Mouse (Mus musculus) olfactory bulb, adult 2 months (tissue): ENCODE data around the gene Dnajc19. TPM values are rescaled to one million over a fixed set of nuclear protein-coding genes. Genes with fewer than 3 reads are reported as not detected.

Source experiments
- H3K27ac ChIP-seq: fragments of 200-500 bp; 2 replicates; pipeline ENCODE4 v1.5.1; 2012; ENCODE audit warnings: low read depth, low read length; ENCODE audit not compliant: insufficient read depth
- H3K4me1 ChIP-seq: fragments of 200-500 bp; 2 replicates; pipeline ENCODE4 v1.6.1; 2012; ENCODE audit warnings: low read length; ENCODE audit not compliant: control insufficient read depth, insufficient read depth
- H3K4me3 ChIP-seq: fragments of 200-500 bp; 2 replicates; pipeline ENCODE4 v1.5.1; 2012; ENCODE audit warnings: mild to moderate bottlenecking, low read depth, low read length, moderate library complexity; ENCODE audit not compliant: insufficient read depth
- CTCF ChIP-seq: fragments of 200-500 bp; IDR thresholded peaks from 2 replicates; pipeline ENCODE4 v1.5.1; 2012; ENCODE audit warnings: low read depth, mild to moderate bottlenecking, low read length, moderate library complexity; ENCODE audit not compliant: insufficient read depth
- POLR2A ChIP-seq: fragments of 200-500 bp; IDR thresholded peaks from 2 replicates; pipeline ENCODE4 v1.6.1; 2012; ENCODE audit warnings: mild to moderate bottlenecking, low read depth, low read length, moderate library complexity; ENCODE audit not compliant: insufficient read depth
- WGBS: fragments of 180-500 bp; shearing (Covaris S2); methylation state at CpG from one replicate; pipeline ENCODE4 v1.1.7; 2018; 5-methylcytosine and 5-hydroxymethylcytosine counted together
- polyA plus RNA-seq: library from polyadenylated mRNA; stranded (reverse); fragments of >200 nt; gene quantifications from 2 replicates; pipeline ENCODE4 v1.2.4, GENCODE M21; 2012; ENCODE audit warnings: low replicate concordance; ENCODE audit not compliant: missing spikeins, insufficient read depth, insufficient read length

Dnajc19 gene
- polyA plus RNA-seq, 1 experiment, result not detected

DNA sequence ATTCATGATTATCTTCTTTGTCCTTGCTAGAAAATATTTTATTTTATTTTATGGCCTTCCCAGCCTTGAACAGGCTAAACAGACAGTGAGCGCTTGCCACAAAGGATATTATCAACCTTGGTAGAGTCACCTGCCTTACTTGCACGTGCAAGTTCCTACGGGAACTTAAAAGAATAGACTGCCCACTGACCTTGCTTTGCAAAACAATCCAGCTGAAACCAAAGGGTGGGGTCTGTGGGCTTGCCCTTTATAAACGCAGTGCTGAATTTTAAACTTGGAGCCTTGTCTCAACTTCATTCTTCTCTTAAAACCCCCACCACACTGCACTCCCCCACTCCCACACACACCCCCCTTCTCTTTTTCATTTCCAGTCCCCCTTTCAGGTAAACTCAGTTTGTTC, 73.5 kb downstream of the Dnajc19 start:
- TF ChIP-seq CTCF (no peak), POLR2A (no peak)
- Histone ChIP-seq H3K27ac (no peak overlapping the region), H3K4me3 (no peak overlapping the region), H3K4me1 (no peaks in the 10 kb centered on the region)
- WGBS, result 69% methylated on average over 4 of the region's 4 CpGs

DNA sequence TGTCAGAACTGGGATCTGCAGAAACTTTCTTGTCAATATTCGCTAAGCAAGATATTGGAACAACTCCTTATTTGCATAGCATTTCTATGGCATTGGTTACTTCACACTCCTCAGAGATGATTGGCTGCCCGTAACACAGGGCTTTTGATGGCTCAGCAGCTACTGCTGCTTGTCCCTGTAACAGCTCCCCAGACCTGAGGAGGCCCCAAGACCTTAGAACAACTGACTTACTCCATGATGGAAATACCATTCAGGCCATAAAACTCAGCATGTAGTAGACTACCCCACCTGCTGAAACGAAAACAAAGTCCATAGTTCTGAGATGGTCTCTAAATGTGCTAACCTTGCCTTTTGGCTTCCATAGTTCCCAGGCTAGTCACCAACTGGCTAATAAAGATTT, 74.3 kb downstream of the Dnajc19 start:
- H3K4me3 ChIP-seq, result no peak overlapping the region
- no peak overlapping the region for H3K27ac ChIP-seq
- WGBS, result 82% methylated on average over 3 of the region's 3 CpGs
- H3K4me1 ChIP-seq, result no peaks in the 10 kb centered on the region
- TF ChIP-seq POLR2A (no peak), CTCF (no peak)

- Histone ChIP-seq H3K4me1 (no peaks in the 10 kb centered on the region), H3K4me3 (no peak overlapping the region), H3K27ac (no peak overlapping the region)
- 53% methylated on average over 2 of the region's 2 CpGs for WGBS
- no peak for TF ChIP-seq CTCF
- no peak for TF ChIP-seq POLR2A
Measured at GRCm38 (mm10) chr3:34006301-34006700, 74.8 kb downstream of the Dnajc19 start.

Other genes with a start within 250 kb of the Dnajc19 start
- not detected in 2 replicates for gene Ccdc39, start 237.0 kb downstream of the Dnajc19 start, polyA plus RNA-seq
- not detected in 2 replicates for gene Fxr1, start 61.4 kb downstream of the Dnajc19 start, polyA plus RNA-seq